In the genomic region with DNA sequence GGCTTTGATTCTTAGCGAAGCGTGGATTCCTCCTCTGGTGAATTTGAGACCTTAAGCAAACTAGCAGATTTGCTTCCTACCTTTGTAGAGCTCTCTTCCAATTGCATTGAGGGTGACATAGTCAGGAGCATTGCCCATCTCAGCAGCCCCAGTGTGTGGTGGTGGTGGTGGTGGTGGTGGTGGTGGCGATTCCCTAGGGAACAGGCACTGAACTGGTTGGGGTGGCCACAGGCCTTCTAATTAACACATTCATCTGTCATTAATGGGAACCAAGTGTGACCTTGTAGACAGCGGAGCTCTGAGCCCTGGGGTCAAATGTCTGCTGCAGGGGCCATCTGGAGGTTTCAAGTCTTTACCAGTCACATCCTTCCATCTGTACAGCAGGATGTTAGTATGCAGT, we compare ENCODE assay signal across 23 mouse cellular contexts.
DNase-seq lines count a peak whose midpoint lies in the region; ATAC-seq and TF ChIP-seq lines count a peak whose summit lies in the region.
"Had no signal": no experiment of that assay in that cellular context is flagged by ENCODE, and none has a peak within 500 bp of the region (broad histone marks: within the 10 kb centered on the region; RNA-seq: fewer than 3 reads in every experiment).

No protein-coding gene starts in this region.

- H3K9me3 ChIP-seq in hindbrain, embryonic 12.5 days (replicated peaks), result no peaks in the 10 kb centered on the region
- H3K9me3 ChIP-seq in hindbrain, embryonic 16.5 days (ENCODE audit: control insufficient read depth, low read length), result no peaks in the 10 kb centered on the region
- H3K9me3 ChIP-seq in neural tube, embryonic 12.5 days, result no peaks in the 10 kb centered on the region
- H3K9me3 ChIP-seq: embryonic facial prominence, embryonic 15.5 days; forebrain, embryonic 10.5 days; G1E; heart, embryonic 10.5 days had no signal

- no peak for TF ChIP-seq CTCF in kidney, adult 2 months (conservative IDR thresholded peaks at IDR 0.05; ENCODE audit: insufficient read depth, insufficient read length, low read depth, low read length)

- peak; percentile 56; the same call in 1 of the 2 replicates for ATAC-seq in hindbrain, embryonic 12.5 days (ENCODE audit: low FRiP score)
- no peak for ATAC-seq in hindbrain, embryonic 16.5 days
- ATAC-seq in neural tube, embryonic 12.5 days (ENCODE audit: low FRiP score, low read depth), result peak; percentile 37; the same call in 1 of the 2 replicates
- ATAC-seq: CD4-positive, CD25-positive, alpha-beta regulatory T cell, adult 4 months; forebrain, embryonic 14.5 days had no signal

- no peak for TF ChIP-seq POLR2A in kidney, adult 2 months (IDR thresholded peaks at IDR 0.05; ENCODE audit: low read depth, low read length)

- no peak overlapping the region for H3K27ac ChIP-seq in hindbrain, embryonic 12.5 days
- no peak overlapping the region for H3K27ac ChIP-seq in hindbrain, embryonic 16.5 days (ENCODE audit: low read depth, low read length)
- H3K27ac ChIP-seq in neural tube, embryonic 12.5 days, result no peak overlapping the region
- no peak overlapping the region for H3K27ac ChIP-seq in kidney, adult 2 months (ENCODE audit: insufficient read depth, low read depth, low read length)
- H3K27ac ChIP-seq: embryonic facial prominence, embryonic 15.5 days; forebrain, embryonic 10.5 days; heart, embryonic 10.5 days had no signal

- H3K4me3 ChIP-seq in hindbrain, embryonic 12.5 days, result no peak overlapping the region
- no peak overlapping the region for H3K4me3 ChIP-seq in hindbrain, embryonic 16.5 days (ENCODE audit: low read length)
- no peak overlapping the region for H3K4me3 ChIP-seq in neural tube, embryonic 12.5 days
- H3K4me3 ChIP-seq in kidney, adult 2 months (ENCODE audit: insufficient read depth, low read depth, low read length), result no peak overlapping the region
- H3K4me3 ChIP-seq: embryonic facial prominence, embryonic 15.5 days; erythroblast, embryonic 14.5 days; forebrain, embryonic 10.5 days; heart, embryonic 10.5 days had no signal

- no peak overlapping the region for H3K4me2 ChIP-seq in hindbrain, embryonic 12.5 days (replicated peaks)
- no peak overlapping the region for H3K4me2 ChIP-seq in hindbrain, embryonic 16.5 days (ENCODE audit: low read length)
- no peak overlapping the region for H3K4me2 ChIP-seq in neural tube, embryonic 12.5 days (replicated peaks)
- H3K4me2 ChIP-seq: embryonic facial prominence, embryonic 15.5 days had no signal

- H3K36me3 ChIP-seq in hindbrain, embryonic 12.5 days, result no peaks in the 10 kb centered on the region
- no peaks in the 10 kb centered on the region for H3K36me3 ChIP-seq in hindbrain, embryonic 16.5 days (ENCODE audit: control insufficient read depth, insufficient read depth, low read length)
- no peaks in the 10 kb centered on the region for H3K36me3 ChIP-seq in neural tube, embryonic 12.5 days
- no peaks in the 10 kb centered on the region for H3K36me3 ChIP-seq in kidney, adult 2 months (ENCODE audit: control insufficient read depth, insufficient read depth, low read length)
- H3K36me3 ChIP-seq: embryonic facial prominence, embryonic 15.5 days; forebrain, embryonic 10.5 days; G1E; heart, embryonic 10.5 days had no signal

- H3K4me1 ChIP-seq in hindbrain, embryonic 12.5 days, result 0 out of 2 replicates have a peak, but pooled peaks cover 2% of the 10 kb centered on the region
- H3K4me1 ChIP-seq in hindbrain, embryonic 16.5 days (ENCODE audit: control insufficient read depth, insufficient read depth, low read depth, low read length), result no peaks in the 10 kb centered on the region
- no peaks in the 10 kb centered on the region for H3K4me1 ChIP-seq in neural tube, embryonic 12.5 days
- H3K4me1 ChIP-seq in kidney, adult 2 months (ENCODE audit: control insufficient read depth, insufficient read depth, low read length), result no peaks in the 10 kb centered on the region; the same call in 1 of the 2 replicates
- H3K4me1 ChIP-seq: embryonic facial prominence, embryonic 15.5 days; heart, embryonic 10.5 days had no signal

- H3K9ac ChIP-seq in hindbrain, embryonic 12.5 days, result no peak overlapping the region
- no peak overlapping the region for H3K9ac ChIP-seq in hindbrain, embryonic 16.5 days (ENCODE audit: low read depth, low read length)
- H3K9ac ChIP-seq in neural tube, embryonic 12.5 days, result no peak overlapping the region
- H3K9ac ChIP-seq: embryonic facial prominence, embryonic 15.5 days had no signal

- WGBS in hindbrain, embryonic 12.5 days, result 67% methylated on average over 4 of the region's 4 CpGs
- WGBS in hindbrain, embryonic 16.5 days, result 78% methylated on average over 4 of the region's 4 CpGs
- 74% methylated on average over 4 of the region's 4 CpGs for WGBS in neural tube, embryonic 12.5 days
- WGBS in kidney, adult 2 months, result 80% methylated on average over 4 of the region's 4 CpGs

- H3K27me3 ChIP-seq in hindbrain, embryonic 12.5 days, result no peaks in the 10 kb centered on the region
- no peaks in the 10 kb centered on the region for H3K27me3 ChIP-seq in hindbrain, embryonic 16.5 days (replicated peaks; ENCODE audit: control insufficient read depth, insufficient read depth, low read length)
- no peaks in the 10 kb centered on the region for H3K27me3 ChIP-seq in neural tube, embryonic 12.5 days (replicated peaks)
- H3K27me3 ChIP-seq in kidney, adult 2 months (replicated peaks; ENCODE audit: control insufficient read depth, insufficient read depth, low read length), result no peaks in the 10 kb centered on the region
- H3K27me3 ChIP-seq: embryonic facial prominence, embryonic 15.5 days had no signal

- peak; percentile 10 for DNase-seq in embryo, embryonic 10 days (ENCODE audit: low spot score)
- DNase-seq in embryo, embryonic 11 days, result no peak
- DNase-seq in retina, postnatal 1 day, result peak; percentile 17
- no peak for DNase-seq in retina, embryonic 14.5 days (ENCODE audit: low spot score)
- no peak for DNase-seq in kidney, adult 2 months
- DNase-seq: adrenal gland, adult 8-10 months; adrenal gland, postnatal 36 days; B cell, adult 2 months; cerebellum, adult 2 months; cerebellum, postnatal 10 days; gastrocnemius, postnatal 36 days; heart, adult 18-20 months; heart, postnatal 10 days had no signal

Comparison
In these comparisons a context has a peak if more than half of its experiments do, and no peak if none do; other contexts are left out.
1. DNase-seq: peak in embryo, embryonic 10 days (single experiment) and retina, postnatal 1 day (single experiment); none in embryo, embryonic 11 days (single experiment), retina, embryonic 14.5 days (single experiment) and kidney, adult 2 months (single experiment).